Mouse (Mus musculus): Measurements from ENCODE around the gene Als2.

- no peak for TF ChIP-seq EP300 (IDR thresholded peaks at IDR 0.05)
- TF ChIP-seq CTCF (IDR thresholded peaks at IDR 0.05): no peak
Measured at GRCm38 (mm10) chr1:59174514-59175373, 62.3 kb downstream of the Als2 start.

Measured in lung, postnatal 0 days (tissue).